Mouse (Mus musculus): ENCODE data around the gene Ap5z1. TPM values are rescaled to one million over a fixed set of nuclear protein-coding genes. Genes with fewer than 3 reads are reported as not detected.

Gene Ap5z1
- polyA plus RNA-seq, 1 experiment from 2014 or later = 12.2 TPM

GRCm38 (mm10) chr5:142443514-142443913, 20.2 kb upstream of the Ap5z1 start:
- H3K4me1 ChIP-seq (ENCODE audit: control insufficient read depth, insufficient read depth, low read length) = peaks cover 31% of the 10 kb centered on the region

GRCm38 (mm10) chr5:142443994-142444393, 19.8 kb upstream of the Ap5z1 start:
- peaks cover 31% of the 10 kb centered on the region for H3K4me1 ChIP-seq (ENCODE audit: control insufficient read depth, insufficient read depth, low read length)
- no peaks in the 10 kb centered on the region for H3K9me3 ChIP-seq (replicated peaks; ENCODE audit: control insufficient read depth, low read length, poor library complexity, severe bottlenecking)
- H3K4me2 ChIP-seq (ENCODE audit: low read length) = no peak overlapping the region
- no peaks in the 10 kb centered on the region for H3K27me3 ChIP-seq (ENCODE audit: control insufficient read depth, insufficient read depth, low read depth, low read length)
- H3K9ac ChIP-seq (ENCODE audit: low read depth, low read length) = no peak overlapping the region
- H3K27ac ChIP-seq (ENCODE audit: low read length) = no peak overlapping the region
- 72% methylated on average over 14 of the region's 14 CpGs for WGBS
- H3K4me3 ChIP-seq (ENCODE audit: low read depth, low read length) = no peak overlapping the region
- no peaks in the 10 kb centered on the region for H3K36me3 ChIP-seq (ENCODE audit: control insufficient read depth, insufficient read depth, low read length)
- ATAC-seq = no peak

More at GRCm38 (mm10) chr5:142443514-142443913, 20.2 kb upstream of the Ap5z1 start:
- no peak overlapping the region for H3K9ac ChIP-seq (ENCODE audit: low read depth, low read length)
- no peak overlapping the region for H3K4me3 ChIP-seq (ENCODE audit: low read depth, low read length)
- H3K36me3 ChIP-seq (ENCODE audit: control insufficient read depth, insufficient read depth, low read length) = no peaks in the 10 kb centered on the region
- H3K27ac ChIP-seq (ENCODE audit: low read length) = no peak overlapping the region
- 59% methylated on average over 15 of the region's 15 CpGs for WGBS
- no peaks in the 10 kb centered on the region for H3K9me3 ChIP-seq (replicated peaks; ENCODE audit: control insufficient read depth, low read length, poor library complexity, severe bottlenecking)
- ATAC-seq = no peak
- H3K27me3 ChIP-seq (ENCODE audit: control insufficient read depth, insufficient read depth, low read depth, low read length) = no peaks in the 10 kb centered on the region
- no peak overlapping the region for H3K4me2 ChIP-seq (ENCODE audit: low read length)

DNA sequence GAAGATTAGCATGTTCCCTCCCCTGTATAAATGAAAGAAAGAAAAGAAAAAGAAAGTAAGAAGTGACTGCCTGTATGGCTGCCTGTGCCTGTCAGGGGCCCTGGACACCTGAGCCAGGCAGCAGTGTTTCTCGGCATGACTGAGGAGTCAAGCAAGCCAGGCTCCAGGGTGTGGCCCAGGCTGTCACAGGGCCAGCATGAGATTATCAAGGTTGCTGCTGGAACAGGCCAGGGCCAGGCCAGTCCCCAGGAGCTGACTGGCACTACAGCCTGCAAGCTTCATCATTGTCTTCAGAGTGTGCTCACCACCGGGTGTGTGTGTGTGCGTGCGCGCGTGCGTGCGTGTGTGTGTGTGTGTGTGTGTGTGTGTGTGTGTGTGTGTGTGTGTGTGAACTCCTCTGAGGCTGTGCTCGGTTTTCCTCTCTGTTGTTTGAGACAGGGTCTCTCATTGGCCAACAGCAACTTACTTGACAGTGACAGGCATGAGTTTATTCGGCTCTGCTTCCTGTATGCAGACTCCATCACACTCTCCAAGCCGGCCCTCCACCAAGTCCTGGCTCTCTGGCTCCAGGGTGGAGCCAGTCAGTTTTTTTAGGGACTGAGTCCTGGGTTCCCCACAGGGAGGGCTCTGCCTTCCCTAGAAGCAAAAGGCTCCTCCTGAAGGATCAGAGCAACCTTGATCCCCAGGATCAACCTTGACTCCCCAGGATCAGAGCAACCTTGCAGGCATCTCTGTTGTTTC, 18.8 kb upstream of the Ap5z1 start:
- Histone ChIP-seq H3K9me3 (replicated peaks; ENCODE audit: control insufficient read depth, low read length, poor library complexity, severe bottlenecking) (no peaks in the 10 kb centered on the region), H3K36me3 (ENCODE audit: control insufficient read depth, insufficient read depth, low read length) (no peaks in the 10 kb centered on the region), H3K4me1 (ENCODE audit: control insufficient read depth, insufficient read depth, low read length) (peaks cover 25% of the 10 kb centered on the region), H3K9ac (ENCODE audit: low read depth, low read length) (no peak overlapping the region), H3K4me3 (ENCODE audit: low read depth, low read length) (no peak overlapping the region), H3K27me3 (ENCODE audit: control insufficient read depth, insufficient read depth, low read depth, low read length) (no peaks in the 10 kb centered on the region), H3K27ac (ENCODE audit: low read length) (no peak overlapping the region), H3K4me2 (ENCODE audit: low read length) (no peak overlapping the region)
- no peak for ATAC-seq
- 58% methylated on average over 7 of the region's 11 CpGs for WGBS

- no peak overlapping the region for H3K4me2 ChIP-seq (ENCODE audit: low read length)
- peaks cover 17% of the 10 kb centered on the region for H3K4me1 ChIP-seq (ENCODE audit: control insufficient read depth, insufficient read depth, low read length)
- WGBS = 37% methylated on average over 8 of the region's 8 CpGs
Measured at GRCm38 (mm10) chr5:142445709-142446108, 18.0 kb upstream of the Ap5z1 start.

DNA sequence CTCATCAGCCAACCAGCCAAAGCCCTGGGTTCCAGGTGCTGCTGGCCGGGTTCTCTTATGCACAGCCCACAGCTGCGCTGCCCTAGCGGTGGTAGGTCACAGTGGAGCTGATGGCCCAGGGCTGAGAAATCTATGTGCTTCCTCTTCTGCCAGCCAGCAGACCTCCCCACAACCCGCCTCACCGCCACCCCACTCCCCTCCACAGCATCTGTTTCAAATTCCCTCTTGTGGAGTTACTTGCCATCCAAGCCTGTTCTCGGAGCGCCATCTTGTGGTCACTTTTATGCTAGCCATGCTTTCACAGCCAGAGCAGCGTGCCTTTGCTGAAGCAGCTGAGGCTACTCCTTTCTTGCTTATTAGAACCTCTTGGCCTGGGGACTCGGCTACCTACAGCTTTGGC, 15.7 kb upstream of the Ap5z1 start:
- H3K4me3 ChIP-seq (ENCODE audit: low read depth, low read length) = no peak overlapping the region
- peaks cover 12% of the 10 kb centered on the region for H3K4me1 ChIP-seq (ENCODE audit: control insufficient read depth, insufficient read depth, low read length)
- peak overlapping the region; percentile 23; the same call in 1 of the 2 replicates for H3K9ac ChIP-seq (ENCODE audit: low read depth, low read length)
- H3K27me3 ChIP-seq (ENCODE audit: control insufficient read depth, insufficient read depth, low read depth, low read length) = no peaks in the 10 kb centered on the region
- WGBS = 9% methylated on average over 9 of the region's 9 CpGs
- peak overlapping the region; percentile 50; the same call in 1 of the 2 replicates for H3K27ac ChIP-seq (ENCODE audit: low read length)
- H3K36me3 ChIP-seq (ENCODE audit: control insufficient read depth, insufficient read depth, low read length) = no peaks in the 10 kb centered on the region
- ATAC-seq = peak; percentile 57; the same call in 1 of the 2 replicates
- H3K4me2 ChIP-seq (ENCODE audit: low read length) = no peak overlapping the region
- H3K9me3 ChIP-seq (replicated peaks; ENCODE audit: control insufficient read depth, low read length, poor library complexity, severe bottlenecking) = no peaks in the 10 kb centered on the region

More at GRCm38 (mm10) chr5:142445709-142446108, 18.0 kb upstream of the Ap5z1 start:
- no peak overlapping the region for H3K9ac ChIP-seq (ENCODE audit: low read depth, low read length)
- no peaks in the 10 kb centered on the region for H3K9me3 ChIP-seq (replicated peaks; ENCODE audit: control insufficient read depth, low read length, poor library complexity, severe bottlenecking)
- no peaks in the 10 kb centered on the region for H3K27me3 ChIP-seq (ENCODE audit: control insufficient read depth, insufficient read depth, low read depth, low read length)
- H3K4me3 ChIP-seq (ENCODE audit: low read depth, low read length) = no peak overlapping the region
- no peaks in the 10 kb centered on the region for H3K36me3 ChIP-seq (ENCODE audit: control insufficient read depth, insufficient read depth, low read length)
- ATAC-seq = no peak
- H3K27ac ChIP-seq (ENCODE audit: low read length) = no peak overlapping the region

- Histone ChIP-seq H3K4me1 (ENCODE audit: control insufficient read depth, insufficient read depth, low read length) (peaks cover 12% of the 10 kb centered on the region), H3K9ac (ENCODE audit: low read depth, low read length) (no peak overlapping the region), H3K27me3 (ENCODE audit: control insufficient read depth, insufficient read depth, low read depth, low read length) (no peaks in the 10 kb centered on the region), H3K9me3 (replicated peaks; ENCODE audit: control insufficient read depth, low read length, poor library complexity, severe bottlenecking) (no peaks in the 10 kb centered on the region), H3K4me2 (ENCODE audit: low read length) (no peak overlapping the region), H3K36me3 (ENCODE audit: control insufficient read depth, insufficient read depth, low read length) (peaks cover 2% of the 10 kb centered on the region; the same call in 1 of the 2 replicates), H3K27ac (ENCODE audit: low read length) (no peak overlapping the region), H3K4me3 (ENCODE audit: low read depth, low read length) (no peak overlapping the region)
- WGBS = 75% methylated on average over 12 of the region's 12 CpGs
- no peak for ATAC-seq
Measured at GRCm38 (mm10) chr5:142448623-142449022, 15.1 kb upstream of the Ap5z1 start.

- Histone ChIP-seq H3K27me3 (ENCODE audit: control insufficient read depth, insufficient read depth, low read depth, low read length) (no peaks in the 10 kb centered on the region), H3K36me3 (ENCODE audit: control insufficient read depth, insufficient read depth, low read length) (peaks cover 10% of the 10 kb centered on the region; the same call in 1 of the 2 replicates), H3K4me3 (ENCODE audit: low read depth, low read length) (no peak overlapping the region), H3K9me3 (replicated peaks; ENCODE audit: control insufficient read depth, low read length, poor library complexity, severe bottlenecking) (no peaks in the 10 kb centered on the region), H3K4me1 (ENCODE audit: control insufficient read depth, insufficient read depth, low read length) (peaks cover 3% of the 10 kb centered on the region), H3K27ac (ENCODE audit: low read length) (no peak overlapping the region), H3K4me2 (ENCODE audit: low read length) (no peak overlapping the region), H3K9ac (ENCODE audit: low read depth, low read length) (no peak overlapping the region)
- 88% methylated on average over 9 of the region's 9 CpGs for WGBS
- no peak for ATAC-seq
Measured at GRCm38 (mm10) chr5:142450846-142451245, 12.9 kb upstream of the Ap5z1 start.

- H3K4me2 ChIP-seq (ENCODE audit: low read length) = no peak overlapping the region
- no peak overlapping the region for H3K27ac ChIP-seq (ENCODE audit: low read length)
- H3K4me3 ChIP-seq (ENCODE audit: low read depth, low read length) = no peak overlapping the region
- H3K27me3 ChIP-seq (ENCODE audit: control insufficient read depth, insufficient read depth, low read depth, low read length) = no peaks in the 10 kb centered on the region
- peaks cover 14% of the 10 kb centered on the region for H3K36me3 ChIP-seq (ENCODE audit: control insufficient read depth, insufficient read depth, low read length)
- H3K9me3 ChIP-seq (replicated peaks; ENCODE audit: control insufficient read depth, low read length, poor library complexity, severe bottlenecking) = no peaks in the 10 kb centered on the region
- peaks cover 3% of the 10 kb centered on the region for H3K4me1 ChIP-seq (ENCODE audit: control insufficient read depth, insufficient read depth, low read length)
- WGBS = 17% methylated on average over 1 of the region's 1 CpGs
- no peak for ATAC-seq
- no peak overlapping the region for H3K9ac ChIP-seq (ENCODE audit: low read depth, low read length)
Measured at GRCm38 (mm10) chr5:142451759-142452158, 12.0 kb upstream of the Ap5z1 start.

- 93% methylated on average over 13 of the region's 13 CpGs for WGBS
- peaks cover 27% of the 10 kb centered on the region for H3K36me3 ChIP-seq (ENCODE audit: control insufficient read depth, insufficient read depth, low read length)
- no peaks in the 10 kb centered on the region for H3K4me1 ChIP-seq (ENCODE audit: control insufficient read depth, insufficient read depth, low read length)
Measured at GRCm38 (mm10) chr5:142453742-142454141, 10.0 kb upstream of the Ap5z1 start.

More at GRCm38 (mm10) chr5:142453742-142454141, 10.0 kb upstream of the Ap5z1 start:
- no peak overlapping the region for H3K27ac ChIP-seq (ENCODE audit: low read length)
- H3K27me3 ChIP-seq (ENCODE audit: control insufficient read depth, insufficient read depth, low read depth, low read length) = no peaks in the 10 kb centered on the region
- H3K9me3 ChIP-seq (replicated peaks; ENCODE audit: control insufficient read depth, low read length, poor library complexity, severe bottlenecking) = no peaks in the 10 kb centered on the region
- no peak overlapping the region for H3K4me2 ChIP-seq (ENCODE audit: low read length)
- H3K9ac ChIP-seq (ENCODE audit: low read depth, low read length) = no peak overlapping the region
- no peak overlapping the region for H3K4me3 ChIP-seq (ENCODE audit: low read depth, low read length)
- no peak for ATAC-seq

All from midbrain, embryonic 16.5 days (tissue).